Mouse (Mus musculus) c-Kit-positive CD71-negative TER-119-negative erythroid progenitor cells, embryonic 14.5 days (primary cell): ENCODE results near the gene Pi16.

ENCODE experiments used
- DNase-seq: peaks from one replicate; pipeline ENCODE4 v3.0.0-alpha.2; 2013; ENCODE audit warnings: low read depth

The Pi16 gene

GRCm38 (mm10) chr17:29304376-29305057 lies 13.0 kb upstream of the Pi16 start:
- peak; percentile 46 for DNase-seq

DNA sequence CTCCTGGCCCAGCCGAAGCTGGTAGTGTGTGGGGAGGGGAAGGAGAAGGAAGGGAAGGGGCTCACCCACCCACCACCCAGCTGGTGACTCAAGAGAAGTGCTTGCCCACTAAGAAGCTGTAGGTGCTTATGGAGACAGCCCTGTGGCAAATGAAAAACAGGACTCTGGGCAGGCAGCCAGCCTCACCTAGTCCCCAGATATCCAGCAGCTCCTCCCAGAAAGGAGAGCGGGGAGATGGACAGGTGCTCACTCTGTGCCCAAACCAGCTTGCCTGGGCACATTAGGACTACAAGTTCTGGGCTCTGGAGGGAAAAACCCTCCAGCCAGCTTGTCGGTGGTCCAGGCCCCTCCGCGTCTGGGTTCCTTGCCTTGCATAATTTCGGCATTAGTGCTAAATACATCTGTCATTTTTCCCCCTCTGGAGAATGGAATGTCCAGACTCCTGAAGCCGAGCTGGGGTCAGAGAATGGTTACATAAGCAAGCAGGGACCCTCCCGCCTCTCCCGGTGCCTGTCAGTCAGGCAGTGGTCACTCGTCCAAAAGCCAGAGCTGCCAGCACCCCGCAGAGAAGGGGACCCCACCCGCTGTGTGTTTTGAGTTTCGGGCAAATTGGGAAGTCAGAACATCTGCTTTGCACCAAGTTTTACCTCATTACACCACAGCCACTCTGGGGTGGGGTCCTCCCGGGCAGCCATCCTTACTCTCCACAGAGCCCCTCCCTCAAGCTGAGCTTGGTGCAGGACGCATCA lies 12.2 kb upstream of the Pi16 start:
- no peak for DNase-seq

GRCm38 (mm10) chr17:29305871-29306270 lies 11.6 kb upstream of the Pi16 start:
- DNase-seq: no peak

- DNase-seq: no peak
Measured at GRCm38 (mm10) chr17:29310056-29310623, 7.3 kb upstream of the Pi16 start.

GRCm38 (mm10) chr17:29311602-29312001 lies 5.9 kb upstream of the Pi16 start:
- no peak for DNase-seq

DNA sequence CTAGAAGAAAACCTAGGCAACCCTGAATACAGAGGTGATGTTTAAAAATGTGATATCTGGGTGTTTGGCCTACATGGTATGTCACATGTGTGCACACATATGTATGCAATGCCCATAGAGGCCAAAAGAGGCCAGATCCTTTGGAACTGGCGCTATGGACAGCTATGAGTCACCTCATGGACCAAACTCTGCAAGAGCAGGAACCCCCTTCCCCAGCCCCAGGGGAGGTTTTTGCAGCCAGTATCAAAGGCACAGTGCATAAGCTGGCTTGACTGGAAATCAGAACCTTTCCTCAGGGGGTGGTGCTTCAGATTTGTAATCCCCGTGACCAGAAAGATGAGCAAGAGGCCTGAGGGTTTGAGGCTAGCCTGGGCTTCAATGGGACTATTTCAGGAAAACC lies 5.4 kb upstream of the Pi16 start:
- DNase-seq: no peak

- no peak for DNase-seq
Measured at GRCm38 (mm10) chr17:29313300-29313699, 4.2 kb upstream of the Pi16 start.

- DNase-seq: no peak
Measured at GRCm38 (mm10) chr17:29315672-29316465, 1.6 kb upstream of the Pi16 start.

- no peak for DNase-seq
Measured at GRCm38 (mm10) chr17:29316891-29317290, 589 bp upstream of the Pi16 start.

DNA sequence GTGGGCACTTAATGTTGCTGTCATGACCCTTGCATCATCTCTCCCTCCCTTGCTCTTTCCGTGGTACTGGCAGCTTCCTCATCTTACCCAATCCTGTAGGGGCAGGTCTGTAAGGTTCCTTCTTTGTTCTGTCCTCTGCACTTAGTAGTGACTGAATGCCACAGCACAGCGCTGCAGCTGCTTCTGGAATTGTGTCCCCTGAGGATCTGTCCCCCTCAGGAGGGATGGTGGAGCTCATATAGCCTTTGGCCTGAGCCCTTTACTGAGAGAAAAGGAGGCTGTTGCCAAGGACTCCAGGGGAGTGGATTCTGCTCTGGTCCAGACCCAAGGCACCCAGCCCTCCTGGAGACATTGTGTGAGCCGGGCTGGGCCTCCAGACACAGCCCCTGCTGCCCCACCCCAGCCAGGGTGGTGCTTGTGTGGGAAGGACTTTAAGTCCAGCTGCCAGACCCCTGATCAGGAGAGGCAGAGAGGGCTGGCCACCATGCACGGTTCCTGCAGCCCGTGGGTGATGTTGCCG lies 1.3 kb downstream of the Pi16 start:
- DNase-seq: peak; percentile 45

DNA sequence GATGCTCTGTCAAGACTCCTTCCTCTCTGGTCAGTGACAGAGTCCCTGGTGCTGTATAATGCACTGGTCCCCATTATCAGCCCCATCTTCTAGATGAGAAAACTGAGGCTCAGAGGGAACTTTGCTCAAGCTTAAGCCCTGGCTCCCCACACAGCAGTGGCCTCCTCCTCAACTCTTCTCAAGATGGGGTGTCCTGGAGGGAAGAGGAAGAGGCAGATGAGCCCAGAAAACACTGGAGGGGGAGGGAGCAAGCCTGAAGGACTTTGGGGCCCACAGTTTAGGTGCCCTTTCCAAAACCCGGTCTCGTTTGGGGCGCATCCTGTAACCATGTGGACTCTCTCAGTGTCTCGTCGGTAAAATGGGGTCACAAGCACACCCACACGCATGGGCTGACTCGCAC lies 2.0 kb downstream of the Pi16 start:
- no peak for DNase-seq

DNA sequence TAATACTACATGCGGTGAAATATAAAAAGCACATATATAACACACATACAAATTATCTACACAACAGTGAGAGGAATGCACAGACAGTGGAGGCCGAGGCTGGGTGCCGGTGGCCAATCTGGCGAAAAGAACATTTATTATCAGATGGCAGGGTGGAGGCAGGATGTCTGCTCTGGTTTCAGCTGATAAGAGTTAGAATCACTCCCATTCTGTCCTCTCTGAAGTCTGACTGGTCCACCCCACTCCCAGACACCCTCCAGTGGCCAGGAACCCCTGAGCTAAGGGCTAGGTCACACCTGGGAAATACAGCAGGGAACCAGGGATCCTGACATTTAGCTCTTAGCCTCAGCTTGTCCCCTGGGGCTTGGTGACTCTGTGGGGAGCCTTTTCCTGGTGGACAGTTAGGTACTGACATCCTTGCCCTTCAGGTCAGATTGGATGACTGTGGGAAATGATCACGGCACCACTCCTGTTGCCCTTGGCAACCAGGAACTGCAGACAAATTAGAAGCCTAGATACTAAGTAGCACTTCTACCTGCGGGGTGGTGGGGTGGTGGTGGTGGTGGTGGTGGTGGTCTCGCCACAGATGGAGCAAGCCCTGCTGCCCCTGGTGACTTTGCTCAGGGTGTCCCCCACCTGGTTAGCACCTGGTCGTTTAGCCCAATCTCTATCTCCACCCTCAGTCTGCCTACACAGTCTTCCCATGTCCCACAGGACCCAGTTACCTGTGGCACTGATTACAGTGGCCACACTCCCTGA lies 2.6 kb downstream of the Pi16 start:
- no peak for DNase-seq

GRCm38 (mm10) chr17:29321765-29322602 lies 4.5 kb downstream of the Pi16 start:
- no peak for DNase-seq

GRCm38 (mm10) chr17:29322603-29322962 lies 5.1 kb downstream of the Pi16 start:
- no peak for DNase-seq

GRCm38 (mm10) chr17:29323625-29324024 lies 6.1 kb downstream of the Pi16 start:
- no peak for DNase-seq

DNA sequence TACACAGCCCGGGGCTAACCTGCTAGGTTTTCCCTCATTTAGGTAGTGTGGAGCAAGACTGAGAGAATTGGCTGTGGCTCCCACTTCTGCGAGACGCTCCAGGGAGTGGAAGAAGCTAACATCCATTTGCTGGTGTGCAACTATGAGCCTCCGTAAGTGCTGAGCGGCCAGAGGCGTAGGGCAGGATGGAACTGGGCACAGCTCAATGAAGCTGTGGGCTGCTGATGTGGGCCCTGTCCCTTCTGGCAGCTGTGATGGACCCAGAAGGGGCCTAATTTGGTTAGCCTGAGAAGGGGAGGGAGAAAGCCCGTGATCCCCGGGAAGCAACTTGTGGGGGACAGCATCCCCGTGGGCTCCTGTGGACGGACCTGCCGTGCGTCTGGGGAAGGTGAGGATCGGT lies 8.4 kb downstream of the Pi16 start:
- no peak for DNase-seq

- no peak for DNase-seq
Measured at GRCm38 (mm10) chr17:29326531-29327529, 9.3 kb downstream of the Pi16 start.

DNA sequence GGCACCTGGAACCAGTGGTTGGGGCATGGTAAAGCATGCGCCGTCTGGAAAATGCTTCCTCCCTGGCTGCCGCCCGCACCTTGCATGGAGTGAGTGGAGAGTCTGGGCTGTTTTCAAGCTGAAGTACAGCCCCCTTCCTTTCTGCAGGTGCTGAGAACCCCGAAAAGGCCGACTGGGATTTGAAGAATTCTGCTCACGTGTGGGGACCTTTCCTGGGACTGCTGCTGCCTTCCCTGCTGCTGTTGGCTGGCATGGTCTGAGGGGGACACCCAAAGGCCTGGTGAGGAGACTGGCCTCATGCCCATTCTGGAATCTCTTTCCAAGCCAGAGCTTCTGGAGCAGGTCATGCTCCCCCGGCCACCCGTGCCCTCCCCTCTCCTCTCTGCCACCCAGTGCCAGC lies 10.2 kb downstream of the Pi16 start:
- no peak for DNase-seq

DNA sequence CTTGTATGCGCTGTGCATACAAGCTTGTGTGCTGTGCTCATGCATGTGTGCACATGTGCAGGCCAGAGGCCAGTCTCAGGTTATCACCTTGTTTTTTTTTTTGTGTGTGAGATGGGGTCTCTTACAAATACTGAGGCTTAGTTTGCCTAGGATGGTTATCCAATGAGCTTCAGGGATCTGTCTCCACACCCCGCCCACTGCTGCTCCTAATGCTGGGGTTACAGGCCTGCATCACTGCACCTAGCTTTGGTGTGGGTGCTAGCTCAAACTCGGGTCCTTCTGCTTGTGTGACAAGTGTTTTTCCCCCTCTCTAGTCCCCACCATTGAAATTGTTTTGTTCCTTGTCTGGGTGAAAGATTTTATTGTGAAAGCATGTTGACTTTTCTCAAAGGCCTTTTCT lies 12.7 kb downstream of the Pi16 start:
- no peak for DNase-seq
